Mouse (Mus musculus) T-cell, adult 2 months (primary cell): ENCODE measurements at regions not wholly inside any gene's neighbourhood (a gene's known extent, or its start where the extent isn't known, plus 50 kb on each side); places are given as distances from the start of the nearest gene placed in this dataset.
"Not testable (repeated sequence)": the region's sequence is repeated elsewhere in the genome, so short reads cannot be mapped to it uniquely, and the experiment has no call there.

ENCODE experiments used
- DNase-seq: peaks from one replicate; pipeline ENCODE4 v3.0.0; 2022; ENCODE audit warnings: low spot score

DNA sequence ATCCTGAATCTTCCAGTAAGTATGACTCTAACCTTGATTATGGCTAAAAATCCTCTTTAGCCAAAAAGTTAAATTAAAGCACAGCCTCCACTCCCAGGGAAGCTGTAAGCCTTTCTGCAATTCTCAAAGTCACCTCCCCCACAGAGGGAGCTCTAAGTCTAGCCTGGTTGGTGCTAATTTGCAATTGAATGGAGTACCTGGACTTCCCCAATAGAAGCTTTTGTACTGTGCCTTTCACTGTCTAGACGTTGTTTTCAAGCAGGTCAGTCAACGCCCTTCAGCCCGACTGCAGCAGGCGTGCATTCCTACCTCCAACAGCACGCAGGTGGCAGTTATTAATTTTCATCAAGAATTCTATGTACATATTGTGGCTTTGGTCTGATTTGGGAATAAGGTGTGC lies 87.2 kb downstream of the Catsperg2 start:
- not testable (repeated sequence) for DNase-seq

DNA sequence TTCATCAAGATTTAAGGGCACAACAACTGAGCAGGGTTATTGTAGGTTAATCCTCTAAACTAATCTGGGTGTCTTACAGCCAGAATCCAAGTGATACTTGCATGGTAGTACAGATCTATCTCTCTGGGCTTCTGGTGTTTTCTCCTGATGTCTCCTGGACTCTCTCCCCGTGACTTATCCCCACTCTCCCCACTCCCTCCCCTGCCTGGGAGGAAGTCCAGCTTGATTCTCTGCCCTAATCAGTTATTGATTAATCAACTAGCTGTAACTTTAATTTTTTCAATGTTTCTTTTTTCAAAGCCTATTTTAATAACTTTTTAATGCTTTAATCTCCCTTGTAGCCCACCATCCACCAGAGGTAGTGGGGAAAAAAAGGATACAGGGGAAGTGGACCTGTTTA lies 83.9 kb upstream of the Sipa1l3 start:
- DNase-seq, result no peak

DNA sequence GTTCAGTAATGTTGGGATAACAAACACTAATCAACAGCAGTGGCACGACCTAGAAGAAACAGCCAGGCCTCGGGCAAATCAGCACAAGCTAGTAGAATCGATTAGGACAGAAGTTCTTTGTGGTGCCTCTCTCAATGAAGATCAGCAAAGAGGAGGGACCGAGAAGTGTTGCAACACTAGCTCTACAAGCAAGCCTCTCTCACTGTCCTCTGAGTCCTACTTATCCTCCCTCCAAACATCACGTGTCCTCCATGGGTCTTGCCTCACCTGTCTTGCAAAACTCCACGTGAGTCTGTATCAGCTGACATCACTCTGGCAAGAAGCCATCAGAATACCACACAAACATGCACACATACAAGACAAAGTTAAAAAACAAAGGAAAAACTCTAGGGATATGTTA lies 82.9 kb upstream of the Sipa1l3 start:
- no peak for DNase-seq

DNA sequence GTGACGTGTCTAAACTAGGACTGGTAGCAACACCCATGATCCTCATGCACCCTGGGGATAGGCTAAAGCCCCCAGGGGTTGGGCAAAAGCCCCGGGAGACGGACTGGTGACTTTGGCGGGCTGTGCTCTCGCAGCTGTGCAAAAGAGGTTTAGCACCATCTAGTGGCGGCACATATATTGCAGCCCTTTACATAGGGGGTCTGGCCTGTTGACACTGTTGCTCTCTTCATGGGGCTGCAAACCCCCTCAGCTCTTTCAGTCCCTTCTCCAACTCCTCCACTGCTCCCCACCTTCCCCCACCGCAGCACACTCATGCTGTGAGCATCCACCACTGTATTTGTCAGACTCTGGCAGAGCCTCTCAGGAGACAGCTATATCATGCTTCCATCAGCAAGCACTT lies 78.8 kb upstream of the Sipa1l3 start:
- DNase-seq, result peak; percentile 10

DNA sequence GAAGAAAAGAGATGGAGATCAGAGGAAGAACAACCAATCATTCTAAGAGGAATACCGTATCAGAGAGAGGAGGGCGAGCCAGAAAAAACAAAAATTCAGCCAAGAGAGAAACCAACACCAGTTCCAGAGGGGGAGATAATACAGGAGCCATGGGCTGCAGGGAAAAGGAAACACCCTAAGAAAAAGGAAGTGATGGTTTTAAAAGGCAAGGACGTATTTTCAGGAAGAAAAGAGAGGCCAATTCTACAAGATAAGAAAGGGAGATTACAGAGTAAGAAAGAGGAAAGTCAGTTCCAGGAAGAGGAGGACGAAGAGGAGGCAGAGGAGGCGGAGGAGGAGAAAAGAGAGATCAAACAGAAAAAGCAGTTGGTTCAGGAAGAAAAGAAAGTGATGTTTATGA lies 59.7 kb upstream of the Sipa1l3 start:
- no peak for DNase-seq

DNA sequence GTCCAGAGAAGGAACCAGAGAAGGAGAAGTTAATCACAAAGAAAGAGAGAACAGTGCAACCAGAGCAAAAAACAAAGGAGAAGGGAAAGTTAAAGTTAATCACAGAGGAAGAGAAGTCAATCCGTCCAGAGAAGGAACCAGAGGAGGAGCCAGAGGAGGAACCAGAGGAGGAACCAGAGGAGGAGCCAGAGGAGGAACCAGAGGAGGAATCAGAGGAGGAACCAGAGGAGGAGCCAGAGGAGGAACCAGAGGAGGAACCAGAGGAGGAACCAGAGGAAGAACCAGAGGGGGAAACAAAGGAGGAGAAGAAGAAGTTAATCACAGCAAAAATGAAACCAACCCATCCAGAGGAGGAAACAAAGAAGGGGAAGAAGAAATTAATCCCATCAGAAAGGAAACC lies 57.2 kb upstream of the Sipa1l3 start:
- DNase-seq, result no peak
